Mouse (Mus musculus) CH12.LX (cell line): ENCODE results near the gene Zfp276.

Experiments used
- CTCF ChIP-seq, 2 experiments: IDR thresholded peaks in 1 of 2; conservative IDR thresholded peaks in 1 of 2; 2 replicates each; pipeline ENCODE4 v1.5.1; 2011 to 2012; ENCODE audit warnings: low read depth in 2 of 2, low read length in 2 of 2, improper control_type of control experiment in 1 of 2, inconsistent platforms in 1 of 2, mild to moderate bottlenecking in 1 of 2, moderate library complexity in 1 of 2
- ELF1 ChIP-seq: IDR thresholded peaks from 2 replicates; pipeline ENCODE4 v1.6.1; 2014; ENCODE audit warnings: low read depth, mild to moderate bottlenecking, inconsistent platforms, low read length, improper control_type of control experiment
- IRF4 ChIP-seq: IDR thresholded peaks from 2 replicates; pipeline ENCODE4 v1.6.1; 2014; ENCODE audit warnings: low read depth, mild to moderate bottlenecking, inconsistent platforms, low read length, improper control_type of control experiment
- JUND ChIP-seq: conservative IDR thresholded peaks from 2 replicates; pipeline ENCODE4 v1.6.1; 2011; ENCODE audit warnings: low read depth, low read length, improper control_type of control experiment
- KAT2A ChIP-seq: IDR thresholded peaks from 2 replicates; pipeline ENCODE4 v1.6.1; 2012; ENCODE audit warnings: low read length, improper control_type of control experiment, inconsistent platforms; ENCODE audit not compliant: insufficient replicate concordance
- POLR2A ChIP-seq: IDR thresholded peaks from 2 replicates; pipeline ENCODE4 v1.6.1; 2011; ENCODE audit warnings: low read depth, mild to moderate bottlenecking, improper control_type of control experiment, low read length
- TBP ChIP-seq: conservative IDR thresholded peaks from 2 replicates; pipeline ENCODE4 v1.6.1; 2011; ENCODE audit warnings: low read depth, low read length, improper control_type of control experiment
- TCF12 ChIP-seq: IDR thresholded peaks from 2 replicates; pipeline ENCODE4 v1.6.1; 2014; ENCODE audit warnings: low read depth, mild to moderate bottlenecking, inconsistent platforms, low read length, improper control_type of control experiment
- USF1 ChIP-seq: IDR thresholded peaks from 2 replicates; pipeline ENCODE4 v1.6.1; 2014; ENCODE audit warnings: low read depth, mild to moderate bottlenecking, inconsistent platforms, low read length, improper control_type of control experiment
- ZC3H11A ChIP-seq: IDR thresholded peaks from 2 replicates; pipeline ENCODE4 v1.6.1; 2012; ENCODE audit warnings: low read depth, mild to moderate bottlenecking, inconsistent platforms, low read length, improper control_type of control experiment
- ZNF384 ChIP-seq: IDR thresholded peaks from 2 replicates; pipeline ENCODE4 v1.6.1; 2012; ENCODE audit warnings: low read depth, low read length, improper control_type of control experiment, inconsistent platforms

DNA sequence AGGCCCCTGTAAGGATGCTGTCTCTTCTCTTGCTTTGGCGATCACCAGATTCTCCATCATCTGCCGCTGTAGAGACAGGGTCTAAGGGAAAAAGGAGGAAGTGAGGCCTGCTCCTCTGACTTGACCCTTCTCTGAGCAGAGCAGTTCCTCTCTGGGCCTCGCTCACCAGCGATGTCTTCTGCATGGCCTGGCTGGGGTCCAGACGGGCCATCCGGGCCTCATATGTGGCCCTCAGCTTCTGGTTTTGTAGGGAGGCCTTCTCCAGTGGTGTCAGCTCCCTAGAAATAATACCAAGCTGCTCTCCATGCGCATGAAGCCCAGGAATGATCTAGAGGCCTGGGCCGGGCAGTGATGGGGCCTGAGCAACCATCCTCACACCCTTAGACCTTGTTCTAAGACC lies 5.4 kb upstream of the Zfp276 start:
- TF ChIP-seq CTCF (conservative IDR thresholded peaks at IDR 0.05 in 1 of 2, IDR thresholded peaks at IDR 0.05 in 1 of 2; ENCODE audit: low read depth in 2 of 2, low read length in 2 of 2) (no peak), POLR2A (no peak), USF1 (no peak), ELF1 (no peak), TCF12 (no peak), TBP (no peak), JUND (no peak), KAT2A (no peak), IRF4 (no peak), ZNF384 (no peak), ZC3H11A (no peak)
